Mouse (Mus musculus) heart, embryonic 10.5 days (tissue): ENCODE measurements around the gene Lrrk2. TPM values are rescaled to one million over a fixed set of nuclear protein-coding genes. Genes with fewer than 3 reads are reported as not detected.

Experiments
- DNase-seq: peaks from one replicate; pipeline ENCODE4 v3.0.0-alpha.2; 2017; ENCODE audit warnings: low spot score
- H3K27ac ChIP-seq: fragments of 300-500 bp; sonication (generic); 2 replicates; pipeline ENCODE4 v1.5.1; 2016; ENCODE audit warnings: mild to moderate bottlenecking
- H3K27me3 ChIP-seq: fragments of 300-500 bp; sonication (generic); 2 replicates; pipeline ENCODE4 v1.6.1; 2016; ENCODE audit warnings: mild to moderate bottlenecking; ENCODE audit not compliant: poor library complexity, insufficient read depth, severe bottlenecking
- H3K36me3 ChIP-seq: fragments of 300-500 bp; sonication (generic); 2 replicates; pipeline ENCODE4 v1.6.1; 2016; ENCODE audit warnings: mild to moderate bottlenecking, moderate library complexity
- H3K4me1 ChIP-seq: fragments of 300-500 bp; sonication (generic); 2 replicates; pipeline ENCODE4 v1.6.1; 2016; ENCODE audit warnings: mild to moderate bottlenecking
- H3K4me3 ChIP-seq: fragments of 300-500 bp; sonication (generic); 2 replicates; pipeline ENCODE4 v1.5.1; 2016; ENCODE audit warnings: mild to moderate bottlenecking, moderate library complexity
- H3K9me3 ChIP-seq: fragments of 300-500 bp; sonication (generic); 2 replicates; pipeline ENCODE4 v1.6.1; 2016; ENCODE audit warnings: mild to moderate bottlenecking, moderate library complexity
- WGBS: fragments of 180-500 bp; shearing (Covaris S2); methylation state at CpG from one replicate; pipeline ENCODE4 v1.1.7; 2016; 5-methylcytosine and 5-hydroxymethylcytosine counted together
- polyA plus RNA-seq: library from polyadenylated mRNA; unstranded; fragments of >200 nt; fragmentation: Nextera tagmentation; extraction: Ambion mirVana; gene quantifications from 2 replicates; pipeline ENCODE4 v1.2.1, GENCODE M21; 2016

The Lrrk2 gene
- polyA plus RNA-seq, 1 experiment from 2014 or later: 3.3 TPM

DNA sequence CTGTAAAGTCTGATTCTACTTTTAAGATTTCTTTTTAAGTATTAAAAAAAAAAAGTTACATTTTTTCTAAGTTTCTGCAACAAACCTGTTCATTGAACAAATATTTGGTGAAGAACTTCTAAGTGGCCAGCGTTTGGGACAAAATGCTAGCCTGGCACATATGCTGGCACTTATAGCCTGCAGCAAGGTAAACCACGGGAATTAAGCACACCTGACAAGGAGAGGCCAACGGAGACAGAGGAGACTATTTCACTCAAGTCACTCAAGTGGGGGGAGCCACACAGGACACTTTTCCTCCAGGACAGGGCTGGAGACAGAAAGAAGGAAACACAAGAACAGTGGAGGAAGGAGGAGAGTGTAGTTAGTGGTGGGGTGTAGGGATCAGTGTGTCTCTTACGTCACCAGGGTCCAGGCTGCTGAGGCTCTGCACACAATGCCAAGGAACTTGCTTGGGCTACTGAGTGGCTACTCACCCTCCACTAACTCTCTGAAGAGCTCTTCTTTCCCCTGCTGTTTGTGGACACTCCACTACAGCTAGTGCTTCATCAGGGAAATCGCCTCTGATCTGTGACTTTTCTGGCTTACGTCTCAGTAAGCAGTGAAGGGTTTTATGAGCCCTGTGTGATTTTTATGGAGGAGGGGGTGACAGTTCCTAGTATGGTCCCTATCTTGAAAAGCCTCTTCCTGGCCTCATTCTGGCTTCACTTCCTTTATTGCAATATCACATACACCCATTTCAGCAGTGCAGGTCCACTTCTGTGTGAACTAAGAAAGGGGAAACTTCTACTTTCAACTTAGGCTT, 12.5 kb upstream of the Lrrk2 start:
- H3K9me3 ChIP-seq: no peaks in the 10 kb centered on the region
- no peaks in the 10 kb centered on the region for H3K36me3 ChIP-seq
- H3K4me1 ChIP-seq: no peaks in the 10 kb centered on the region
- H3K4me3 ChIP-seq: no peak overlapping the region
- no peaks in the 10 kb centered on the region for H3K27me3 ChIP-seq
- DNase-seq: no peak
- H3K27ac ChIP-seq: no peak overlapping the region
- WGBS: 88% methylated on average over 6 of the region's 6 CpGs

DNA sequence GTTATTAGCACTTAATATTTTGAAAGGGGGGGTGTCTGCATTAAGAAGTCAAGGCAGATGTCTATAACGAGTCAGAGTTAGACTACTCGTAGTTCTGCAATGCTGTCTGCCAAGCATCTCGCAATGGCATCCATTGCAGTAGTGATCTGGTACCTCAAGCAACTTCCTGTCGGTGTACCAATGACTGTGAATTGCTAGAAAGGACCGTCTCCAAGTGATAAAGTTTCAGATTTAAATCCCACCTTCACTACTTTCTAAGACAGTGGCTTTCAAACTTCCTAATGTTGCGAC, 12.0 kb upstream of the Lrrk2 start:
- H3K4me3 ChIP-seq: no peak overlapping the region
- H3K27ac ChIP-seq: no peak overlapping the region
- H3K4me1 ChIP-seq: no peaks in the 10 kb centered on the region
- no peak for DNase-seq
- no peaks in the 10 kb centered on the region for H3K36me3 ChIP-seq
- 83% methylated on average over 6 of the region's 6 CpGs for WGBS
- no peaks in the 10 kb centered on the region for H3K27me3 ChIP-seq
- no peaks in the 10 kb centered on the region for H3K9me3 ChIP-seq

DNA sequence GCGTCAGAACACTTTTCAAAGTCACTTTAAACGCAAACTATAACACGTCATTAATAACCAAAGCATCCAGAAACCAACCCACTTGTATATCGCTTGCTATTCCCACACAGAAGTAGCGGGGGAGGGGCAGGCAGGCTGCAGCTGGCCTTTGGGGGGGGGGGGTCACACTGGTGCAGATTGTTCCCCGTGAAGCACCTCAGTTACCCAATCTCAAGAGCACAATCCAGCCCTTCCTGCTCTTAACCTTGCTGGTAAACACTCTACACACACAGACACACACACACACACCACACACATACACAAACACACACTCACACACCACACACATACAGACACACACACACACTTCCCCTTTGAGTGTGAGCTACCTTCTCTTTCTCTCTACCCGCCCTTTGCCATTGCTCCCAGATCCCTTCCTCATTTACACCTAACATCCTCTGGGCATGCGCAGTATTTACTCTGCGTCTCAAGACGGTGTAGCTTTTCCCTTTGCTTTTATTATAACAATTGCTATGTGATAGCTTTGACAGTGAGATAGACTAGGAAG, 8.3 kb upstream of the Lrrk2 start:
- Histone ChIP-seq H3K27ac (no peak overlapping the region), H3K9me3 (no peaks in the 10 kb centered on the region), H3K27me3 (no peaks in the 10 kb centered on the region), H3K4me1 (no peaks in the 10 kb centered on the region), H3K36me3 (no peaks in the 10 kb centered on the region), H3K4me3 (no peak overlapping the region)
- WGBS: 79% methylated on average over 10 of the region's 10 CpGs
- no peak for DNase-seq

DNA sequence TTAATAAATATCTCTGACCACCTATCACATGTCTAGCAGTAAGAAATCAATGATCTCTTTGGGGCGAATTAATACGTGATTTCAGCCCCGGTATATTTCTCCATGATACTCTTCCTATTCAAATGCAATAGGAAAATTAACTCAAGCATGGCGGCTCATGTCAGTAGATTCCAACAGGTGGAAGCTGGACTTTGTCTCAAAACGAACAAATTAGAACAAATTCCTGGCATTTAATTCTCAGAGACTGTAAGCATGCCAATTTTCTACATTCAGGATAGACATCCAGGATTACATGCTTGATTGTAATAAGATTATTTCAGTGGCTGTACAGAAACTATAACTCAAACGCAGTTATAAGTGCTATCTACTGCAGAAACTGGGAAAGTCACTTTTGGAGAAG, 7.4 kb upstream of the Lrrk2 start:
- Histone ChIP-seq H3K4me1 (no peaks in the 10 kb centered on the region), H3K27ac (no peak overlapping the region), H3K4me3 (no peak overlapping the region), H3K27me3 (no peaks in the 10 kb centered on the region), H3K36me3 (no peaks in the 10 kb centered on the region), H3K9me3 (no peaks in the 10 kb centered on the region)
- no peak for DNase-seq
- WGBS: 87% methylated on average over 6 of the region's 6 CpGs

DNA sequence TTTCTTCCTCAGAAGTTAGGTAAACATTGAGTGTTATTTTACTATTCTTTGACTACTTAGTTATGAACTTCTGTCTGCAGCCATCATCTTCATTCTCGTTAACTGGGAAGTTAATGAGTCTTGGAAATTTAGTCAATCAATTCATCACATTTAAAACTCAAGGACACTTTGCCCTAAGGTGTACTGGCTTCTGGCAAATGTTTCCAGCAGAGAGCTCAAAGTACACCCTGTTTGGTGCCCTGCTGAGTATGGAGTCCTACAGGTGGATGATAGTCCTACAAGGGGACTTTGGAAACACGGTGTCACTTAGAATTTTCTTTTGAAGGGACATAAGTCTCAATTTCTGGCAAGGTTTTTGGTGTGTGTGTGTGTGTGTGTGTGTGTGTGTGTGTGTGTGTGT, 1.8 kb upstream of the Lrrk2 start:
- no peak for DNase-seq
- WGBS: 82% methylated on average over 2 of the region's 2 CpGs
- H3K27ac ChIP-seq: no peak overlapping the region
- H3K9me3 ChIP-seq: no peaks in the 10 kb centered on the region
- no peaks in the 10 kb centered on the region for H3K36me3 ChIP-seq
- peaks cover 11% of the 10 kb centered on the region for H3K4me1 ChIP-seq
- H3K4me3 ChIP-seq: no peak overlapping the region
- no peaks in the 10 kb centered on the region for H3K27me3 ChIP-seq

DNA sequence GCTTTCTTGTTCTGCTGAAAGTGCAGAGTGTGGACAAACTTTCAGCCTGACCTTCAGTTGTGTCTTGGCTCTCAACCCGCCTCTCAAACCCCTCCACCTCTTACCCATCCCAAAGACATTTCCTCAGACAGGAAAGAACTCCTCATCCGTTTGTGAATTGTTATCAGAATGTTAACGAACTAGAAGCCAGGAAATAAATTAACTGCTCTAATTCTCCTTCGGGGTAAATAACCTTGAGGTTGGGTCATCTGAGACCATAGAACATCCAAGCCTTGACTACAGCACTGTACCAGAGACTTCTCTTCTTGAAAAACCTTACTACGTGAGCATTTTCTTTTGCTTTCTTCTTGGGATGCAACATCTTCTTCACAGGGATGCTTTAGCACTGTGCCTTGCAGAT, 988 bp upstream of the Lrrk2 start:
- H3K36me3 ChIP-seq: no peaks in the 10 kb centered on the region
- H3K27me3 ChIP-seq: no peaks in the 10 kb centered on the region
- WGBS: 59% methylated on average over 5 of the region's 5 CpGs
- H3K27ac ChIP-seq: peak overlapping the region; percentile 89; the same call in 1 of the 2 replicates
- peaks cover 11% of the 10 kb centered on the region for H3K4me1 ChIP-seq
- no peak overlapping the region for H3K4me3 ChIP-seq
- no peak for DNase-seq
- no peaks in the 10 kb centered on the region for H3K9me3 ChIP-seq

DNA sequence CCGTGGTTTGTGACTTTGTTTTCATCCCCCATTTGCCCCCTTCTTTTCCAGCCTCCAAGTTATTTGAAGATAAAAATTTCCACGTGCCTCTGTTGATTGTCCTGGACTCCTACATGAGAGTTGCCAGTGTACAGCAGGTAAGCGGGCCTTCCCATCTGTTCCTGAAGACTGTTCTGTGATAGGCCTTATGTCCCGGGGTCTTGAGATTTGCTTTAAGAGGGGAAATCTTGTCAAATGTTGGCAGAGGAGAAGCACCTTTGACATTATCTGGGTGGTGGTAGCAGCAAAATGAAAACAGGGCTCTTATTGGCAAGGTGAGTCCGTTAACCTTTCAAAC, 562 bp downstream of the Lrrk2 start:
- peak overlapping the region; percentile 69 for H3K4me3 ChIP-seq
- H3K9me3 ChIP-seq: no peaks in the 10 kb centered on the region
- peak overlapping the region; percentile 89 for H3K27ac ChIP-seq
- no peaks in the 10 kb centered on the region for H3K27me3 ChIP-seq
- peaks cover 11% of the 10 kb centered on the region for H3K4me1 ChIP-seq
- H3K36me3 ChIP-seq: no peaks in the 10 kb centered on the region
- no peak for DNase-seq
- WGBS: 26% methylated on average over 5 of the region's 5 CpGs

DNA sequence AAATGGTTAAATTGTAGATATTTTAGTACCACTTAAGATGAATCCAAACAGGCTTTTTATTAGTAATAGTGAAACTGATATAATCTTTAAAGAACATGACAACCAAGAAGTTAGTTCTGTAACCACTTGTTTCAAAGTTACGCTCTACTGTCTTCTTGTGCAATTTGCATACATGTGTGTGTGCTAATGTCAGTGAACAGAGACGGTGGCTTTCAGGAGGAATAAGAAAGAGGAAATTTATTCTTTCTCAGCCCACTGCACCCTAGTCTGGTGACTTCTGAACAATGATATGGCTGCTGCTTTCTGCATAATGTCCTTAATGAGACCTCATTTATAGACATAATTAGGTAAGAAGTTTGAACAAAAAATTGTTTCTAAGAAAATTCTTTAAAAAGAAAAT, 7.1 kb downstream of the Lrrk2 start:
- Histone ChIP-seq H3K36me3 (no peaks in the 10 kb centered on the region), H3K4me3 (no peak overlapping the region), H3K9me3 (no peaks in the 10 kb centered on the region), H3K27me3 (no peaks in the 10 kb centered on the region), H3K27ac (no peak overlapping the region), H3K4me1 (no peaks in the 10 kb centered on the region)
- WGBS: 85% methylated on average over 2 of the region's 2 CpGs
- no peak for DNase-seq

DNA sequence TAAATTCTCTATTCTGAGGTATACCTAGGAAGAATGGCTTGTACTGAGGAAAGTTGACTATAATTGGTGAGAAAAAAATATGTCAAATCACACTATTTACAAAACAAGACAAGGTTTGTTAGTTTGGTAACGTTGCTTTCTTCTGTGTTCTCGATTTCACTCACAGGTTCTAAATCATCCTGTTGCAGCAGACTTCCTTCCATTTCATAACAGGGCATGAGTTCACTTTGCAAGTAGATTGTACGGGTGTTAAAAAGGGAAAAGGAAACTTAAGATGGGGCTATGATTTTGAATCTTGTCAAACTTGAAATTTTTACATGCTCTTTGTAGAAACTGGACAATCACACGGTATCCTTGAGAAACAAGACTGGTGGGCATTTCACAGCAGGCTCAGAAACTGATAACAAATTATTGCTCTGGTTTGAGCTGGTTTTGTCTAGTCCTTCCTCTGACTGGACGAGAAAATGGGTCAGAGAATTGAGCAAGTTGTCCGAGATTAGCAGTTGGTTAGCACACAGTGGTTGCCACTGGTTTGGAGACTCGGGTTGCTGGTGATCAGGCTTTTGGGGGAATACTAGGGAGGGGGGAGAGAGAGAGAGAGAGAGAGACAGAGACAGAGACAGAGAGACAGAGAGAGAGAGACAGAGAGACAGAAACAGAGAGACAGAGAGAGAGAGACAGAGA, 13.0 kb downstream of the Lrrk2 start:
- H3K27ac ChIP-seq: no peak overlapping the region
- no peak overlapping the region for H3K4me3 ChIP-seq
- no peaks in the 10 kb centered on the region for H3K36me3 ChIP-seq
- 77% methylated on average over 7 of the region's 7 CpGs for WGBS
- no peaks in the 10 kb centered on the region for H3K9me3 ChIP-seq
- no peaks in the 10 kb centered on the region for H3K27me3 ChIP-seq
- DNase-seq: no peak
- H3K4me1 ChIP-seq: no peaks in the 10 kb centered on the region

DNA sequence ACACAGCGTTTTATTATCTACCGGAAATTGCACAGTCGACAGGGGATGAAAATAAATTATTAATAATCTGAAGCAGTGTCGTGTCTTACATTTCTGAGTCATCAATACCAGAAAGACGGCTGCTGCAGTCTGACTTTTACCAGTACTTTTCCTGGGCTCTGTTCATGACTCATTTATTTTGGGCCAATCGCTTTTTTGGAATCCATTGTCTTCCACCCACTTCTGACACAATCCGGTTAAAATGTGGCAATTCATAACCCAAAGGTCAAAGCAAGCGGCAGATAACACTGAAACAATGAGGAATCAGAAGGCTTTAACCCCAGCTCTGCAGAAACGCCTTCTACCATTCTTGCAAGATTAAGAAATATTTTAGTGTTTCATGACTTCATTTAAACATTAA, 17.7 kb downstream of the Lrrk2 start:
- Histone ChIP-seq H3K27ac (no peak overlapping the region), H3K9me3 (no peaks in the 10 kb centered on the region), H3K36me3 (no peaks in the 10 kb centered on the region), H3K4me1 (no peaks in the 10 kb centered on the region), H3K4me3 (no peak overlapping the region), H3K27me3 (no peaks in the 10 kb centered on the region)
- DNase-seq: no peak
- 82% methylated on average over 9 of the region's 9 CpGs for WGBS

DNA sequence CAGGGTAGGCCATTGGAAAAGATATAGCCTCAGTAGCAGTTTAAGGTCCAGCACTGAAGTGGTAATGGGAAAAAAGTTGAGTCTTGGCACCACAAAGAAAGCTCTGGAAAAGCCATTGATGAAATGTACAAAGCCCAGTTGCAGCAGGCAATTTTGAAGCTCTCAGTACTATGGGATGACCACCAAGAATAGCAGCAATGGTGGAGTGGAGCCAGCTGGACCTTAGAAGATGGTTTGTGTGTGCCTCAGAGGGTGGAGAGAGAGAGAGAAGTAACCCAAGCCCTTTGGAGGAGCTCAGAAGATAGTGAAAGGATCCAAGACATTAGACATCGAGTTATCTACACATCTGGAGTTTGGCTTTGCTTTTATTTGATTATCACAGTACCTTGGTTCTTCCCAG, 20.1 kb downstream of the Lrrk2 start:
- Histone ChIP-seq H3K4me1 (no peaks in the 10 kb centered on the region), H3K27ac (no peak overlapping the region), H3K27me3 (no peaks in the 10 kb centered on the region), H3K36me3 (no peaks in the 10 kb centered on the region), H3K9me3 (no peaks in the 10 kb centered on the region), H3K4me3 (no peak overlapping the region)
- 57% methylated on average over 1 of the region's 1 CpGs for WGBS
- DNase-seq: no peak

DNA sequence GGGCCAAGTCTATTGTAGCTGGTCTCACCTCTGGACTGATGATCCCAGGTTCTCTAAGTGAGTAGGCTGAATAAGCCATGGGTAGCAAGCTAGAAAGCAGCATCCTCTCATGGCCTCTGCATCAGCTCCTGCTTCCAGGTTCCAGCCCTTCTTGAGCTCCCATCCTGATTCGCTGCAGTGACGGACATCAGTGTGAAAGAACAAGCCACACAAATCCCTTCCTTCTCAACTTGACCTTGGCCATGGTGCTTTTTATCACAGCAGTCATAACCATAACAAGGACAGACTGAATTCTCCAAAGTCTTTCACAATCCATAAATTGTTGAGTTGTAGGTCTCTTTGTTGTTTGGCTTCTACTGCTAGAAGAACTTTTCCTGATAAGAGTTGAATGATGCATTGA, 20.9 kb downstream of the Lrrk2 start:
- no peak for DNase-seq
- no peaks in the 10 kb centered on the region for H3K27me3 ChIP-seq
- H3K4me3 ChIP-seq: no peak overlapping the region
- no peaks in the 10 kb centered on the region for H3K36me3 ChIP-seq
- no peaks in the 10 kb centered on the region for H3K9me3 ChIP-seq
- no peaks in the 10 kb centered on the region for H3K4me1 ChIP-seq
- H3K27ac ChIP-seq: no peak overlapping the region
- 94% methylated on average over 2 of the region's 2 CpGs for WGBS

DNA sequence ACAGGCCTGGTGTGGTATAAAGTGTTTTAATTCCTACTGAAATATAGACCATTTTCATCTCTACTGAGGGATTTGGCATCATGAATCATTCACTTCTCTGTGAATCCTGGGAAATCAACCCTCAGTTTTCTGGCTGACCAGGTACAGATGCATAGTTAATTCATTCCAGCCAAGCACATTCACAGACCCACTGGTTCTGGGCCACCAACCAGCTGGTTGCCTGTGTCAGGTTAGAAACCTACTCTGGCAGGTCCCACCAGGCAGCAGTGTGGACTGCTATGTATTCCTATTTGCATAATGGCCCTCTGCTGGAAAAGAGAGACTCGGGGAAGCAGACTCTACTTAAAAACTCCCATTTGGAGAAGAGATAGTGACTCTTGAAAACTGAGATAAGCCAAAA, 27.9 kb downstream of the Lrrk2 start:
- Histone ChIP-seq H3K4me1 (peaks cover 8% of the 10 kb centered on the region), H3K27me3 (no peaks in the 10 kb centered on the region), H3K27ac (no peak overlapping the region), H3K36me3 (no peaks in the 10 kb centered on the region), H3K4me3 (no peak overlapping the region), H3K9me3 (no peaks in the 10 kb centered on the region)
- 19% methylated on average over 1 of the region's 1 CpGs for WGBS
- DNase-seq: no peak
